Mouse (Mus musculus) heart, postnatal 0 days (tissue): Measurements from ENCODE around the gene Park7. TPM values are rescaled to one million over a fixed set of nuclear protein-coding genes. Genes with fewer than 3 reads are reported as not detected.
A peak's percentile ranks its signal among the peaks of the same experiment; 100 is the strongest.

ENCODE experiments used
- ATAC-seq: fragments of 200-750 bp; cut with Nextera tagmentation; 2 replicates; pipeline ENCODE4 v1.8.0; 2017; ENCODE audit warnings: low read depth, moderate number of reproducible peaks, moderate library complexity; ENCODE audit not compliant: insufficient read depth
- DNase-seq: peaks from one replicate; pipeline ENCODE4 v3.0.0-alpha.2; 2016; ENCODE audit warnings: low spot score
- H3K27ac ChIP-seq: fragments of 300-500 bp; sonication (generic); 2 replicates; pipeline ENCODE4 v1.5.1; 2014; ENCODE audit warnings: low read depth, mild to moderate bottlenecking
- H3K27me3 ChIP-seq: fragments of 300-500 bp; sonication (generic); 2 replicates; pipeline ENCODE4 v1.6.1; 2014; ENCODE audit warnings: low read length, mixed read lengths; ENCODE audit not compliant: control insufficient read depth, insufficient read depth
- H3K36me3 ChIP-seq: fragments of 300-500 bp; sonication (generic); replicated peaks from 2 replicates; pipeline ENCODE4 v1.6.1; 2014; ENCODE audit warnings: low read length, mixed read lengths; ENCODE audit not compliant: control insufficient read depth, insufficient read depth
- H3K4me1 ChIP-seq: fragments of 300-500 bp; sonication (generic); 2 replicates; pipeline ENCODE4 v1.6.1; 2014; ENCODE audit warnings: antibody characterized with exemption; ENCODE audit not compliant: control insufficient read depth, insufficient read depth
- H3K4me2 ChIP-seq: fragments of 300-500 bp; sonication (generic); 2 replicates; pipeline ENCODE4 v1.6.1; 2014; ENCODE audit warnings: low read depth, mild to moderate bottlenecking, low read length, moderate library complexity
- H3K4me3 ChIP-seq: fragments of 300-500 bp; sonication (generic); 2 replicates; pipeline ENCODE4 v1.5.1; 2014; ENCODE audit warnings: low read depth, low read length
- H3K9ac ChIP-seq: fragments of 300-500 bp; sonication (generic); replicated peaks from 2 replicates; pipeline ENCODE4 v1.6.1; 2014; ENCODE audit warnings: low read depth, low read length, mixed read lengths
- H3K9me3 ChIP-seq: fragments of 300-500 bp; sonication (generic); replicated peaks from 2 replicates; pipeline ENCODE4 v1.6.1; 2016; ENCODE audit warnings: low read length; ENCODE audit not compliant: control insufficient read depth
- CTCF ChIP-seq: IDR thresholded peaks from 2 replicates; pipeline ENCODE4 v1.5.1; 2016; ENCODE audit warnings: antibody characterized with exemption, control low read depth, low read depth
- EP300 ChIP-seq: IDR thresholded peaks from 2 replicates; pipeline ENCODE4 v1.6.1; 2016; ENCODE audit warnings: antibody characterized with exemption, low read depth
- WGBS: fragments of 180-500 bp; shearing (Covaris S2); extraction: QIAGEN DNeasy Blood & Tissue Kit; methylation state at CpG from one replicate; pipeline ENCODE4 v1.1.7; 2014; 5-methylcytosine and 5-hydroxymethylcytosine counted together
- polyA plus RNA-seq: library from polyadenylated mRNA; unstranded; fragments of >200 nt; fragmentation: Nextera tagmentation; extraction: Ambion mirVana; gene quantifications from 2 replicates; pipeline ENCODE4 v1.2.1, GENCODE M21; 2015
- total RNA-seq: library from RNA; depleted of rRNA; stranded (reverse); fragments of >200 nt; gene quantifications from 2 replicates; pipeline ENCODE4 v1.2.3, GENCODE M21; 2014; ENCODE audit warnings: low replicate concordance

The Park7 gene
- total and polyA plus RNA-seq, 2 experiments from 2014 or later: 120 to 322 TPM

DNA sequence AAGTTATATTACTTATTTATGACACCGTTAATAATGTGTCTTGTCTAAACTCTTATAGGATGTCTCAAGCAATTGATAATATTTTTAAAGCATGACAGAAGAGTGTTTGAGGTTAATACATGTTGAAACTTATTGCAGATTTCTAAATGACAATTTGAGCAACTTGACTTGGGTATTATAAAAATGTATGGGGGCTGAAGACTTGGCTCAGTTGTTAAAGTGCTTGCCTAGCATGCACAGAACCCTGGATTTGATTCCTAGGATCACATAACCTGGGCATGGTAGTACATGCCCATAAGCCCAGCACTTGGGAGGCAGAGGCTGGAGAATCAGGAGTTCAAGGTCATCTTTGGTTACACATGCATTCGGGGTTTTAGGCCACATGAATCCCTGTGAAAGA is 45.4 kb downstream of the Park7 start:
- WGBS: 66% methylated on average over 2 of the region's 2 CpGs
- peaks cover 20% of the 10 kb centered on the region for H3K4me1 ChIP-seq

DNA sequence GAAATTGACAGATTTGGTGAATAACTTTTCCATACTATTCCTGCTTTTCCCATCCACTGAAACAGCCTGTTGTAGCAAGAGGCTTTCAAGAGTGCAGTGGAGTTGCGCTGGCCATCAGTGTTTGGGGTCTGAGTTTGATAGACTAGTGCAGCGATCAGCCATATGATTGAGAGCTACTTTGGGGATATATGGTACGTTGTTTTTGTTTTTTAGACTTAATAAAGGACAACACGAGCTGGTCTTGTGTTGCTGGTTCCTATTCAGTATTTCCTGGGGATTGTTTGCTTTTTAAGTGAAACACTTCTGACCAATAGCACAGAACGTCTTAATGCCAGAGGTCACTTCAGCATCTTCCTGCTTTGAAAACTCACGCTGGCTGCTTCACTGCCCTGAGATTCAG is 46.1 kb downstream of the Park7 start:
- WGBS: 74% methylated on average over 6 of the region's 6 CpGs
- H3K9me3 ChIP-seq: no peaks in the 10 kb centered on the region
- peaks cover 20% of the 10 kb centered on the region for H3K4me1 ChIP-seq
- ATAC-seq: no peak
- H3K36me3 ChIP-seq: peaks cover 33% of the 10 kb centered on the region
- H3K27me3 ChIP-seq: no peaks in the 10 kb centered on the region
- no peak overlapping the region for H3K9ac ChIP-seq
- no peak overlapping the region for H3K4me2 ChIP-seq
- no peak for DNase-seq
- no peak overlapping the region for H3K27ac ChIP-seq
- TF ChIP-seq EP300 (no peak), CTCF (no peak)
- H3K4me3 ChIP-seq: no peak overlapping the region

More for the DNA sequence above, 45.4 kb downstream of the Park7 start:
- H3K36me3 ChIP-seq: peaks cover 33% of the 10 kb centered on the region
- ATAC-seq: no peak
- no peaks in the 10 kb centered on the region for H3K27me3 ChIP-seq
- H3K27ac ChIP-seq: no peak overlapping the region
- H3K9ac ChIP-seq: no peak overlapping the region
- TF ChIP-seq EP300: no peak
- no peak for TF ChIP-seq CTCF
- H3K4me3 ChIP-seq: no peak overlapping the region
- no peak for DNase-seq
- no peak overlapping the region for H3K4me2 ChIP-seq
- H3K9me3 ChIP-seq: no peaks in the 10 kb centered on the region

DNA sequence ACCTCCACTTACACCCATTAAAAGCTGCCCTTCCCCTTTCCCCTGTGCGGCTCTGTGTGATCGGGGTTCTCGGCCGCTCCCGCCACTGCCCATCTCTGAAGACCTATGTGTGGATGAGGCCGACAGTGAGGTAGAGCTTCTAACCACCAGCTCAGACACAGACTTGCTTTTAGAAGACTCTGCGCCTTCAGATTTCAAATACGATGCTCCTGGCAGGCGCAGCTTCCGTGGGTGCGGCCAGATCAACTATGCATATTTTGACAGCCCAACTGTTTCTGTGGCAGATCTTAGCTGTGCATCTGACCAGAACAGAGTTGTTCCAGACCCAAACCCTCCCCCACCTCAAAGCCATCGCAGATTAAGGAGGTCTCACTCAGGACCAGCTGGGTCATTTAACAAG is 47.7 kb downstream of the Park7 start:
- peaks cover 10% of the 10 kb centered on the region for H3K4me1 ChIP-seq
- 83% methylated on average over 10 of the region's 12 CpGs for WGBS
- H3K4me3 ChIP-seq: no peak overlapping the region
- no peak overlapping the region for H3K4me2 ChIP-seq
- H3K36me3 ChIP-seq: peaks cover 33% of the 10 kb centered on the region
- DNase-seq (no peak), ATAC-seq (no peak)
- TF ChIP-seq CTCF: no peak
- TF ChIP-seq EP300: no peak
- H3K9me3 ChIP-seq: no peaks in the 10 kb centered on the region
- no peak overlapping the region for H3K9ac ChIP-seq
- no peak overlapping the region for H3K27ac ChIP-seq
- no peaks in the 10 kb centered on the region for H3K27me3 ChIP-seq

DNA sequence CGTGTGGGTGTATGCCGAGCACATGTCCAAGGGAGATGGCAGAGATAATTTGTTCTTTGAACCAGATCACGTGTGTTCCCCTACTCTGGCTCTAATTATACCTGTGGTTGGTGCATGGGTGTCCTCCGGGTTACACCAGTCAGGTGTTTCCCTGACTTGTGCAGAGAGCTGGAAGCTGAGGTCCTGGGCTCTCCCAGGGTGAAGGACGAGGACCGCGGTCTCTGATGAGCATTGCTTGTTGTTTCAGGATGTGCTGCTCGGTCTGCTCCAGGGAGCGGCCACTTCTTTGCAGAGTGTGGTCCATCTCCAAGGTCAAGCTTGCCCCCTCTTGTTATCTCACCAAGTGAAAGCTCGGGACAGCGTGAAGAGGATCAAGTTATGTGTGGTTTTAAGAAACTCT is 48.2 kb downstream of the Park7 start:
- ATAC-seq: no peak
- Histone ChIP-seq H3K4me3 (no peak overlapping the region), H3K9ac (no peak overlapping the region), H3K4me2 (no peak overlapping the region), H3K27ac (no peak overlapping the region), H3K4me1 (peaks cover 5% of the 10 kb centered on the region; the same call in 1 of the 2 replicates), H3K27me3 (no peaks in the 10 kb centered on the region), H3K36me3 (peaks cover 33% of the 10 kb centered on the region), H3K9me3 (no peaks in the 10 kb centered on the region)
- TF ChIP-seq CTCF: no peak
- no peak for TF ChIP-seq EP300
- no peak for DNase-seq
- WGBS: 89% methylated on average over 11 of the region's 11 CpGs

DNA sequence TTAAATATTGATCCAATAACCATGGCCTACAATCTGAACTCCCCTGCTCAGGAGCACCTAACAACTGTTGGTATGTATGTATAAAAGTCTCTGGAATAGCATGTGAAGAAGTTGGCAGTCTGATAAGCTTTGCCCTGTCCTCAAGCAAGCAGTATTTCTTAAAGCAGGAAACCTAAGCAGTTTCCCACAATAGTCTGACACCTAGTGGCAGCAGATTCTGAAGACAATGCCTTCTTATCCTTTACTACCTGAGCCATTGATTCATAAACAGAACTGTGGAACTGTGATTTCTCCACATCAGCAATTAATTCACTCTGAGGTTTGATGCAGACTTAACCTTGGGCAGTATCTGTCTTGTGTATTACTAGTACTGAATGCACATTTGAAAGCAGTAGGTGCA is 48.9 kb downstream of the Park7 start:
- ATAC-seq: no peak
- no peak for DNase-seq
- Histone ChIP-seq H3K4me1 (no peaks in the 10 kb centered on the region), H3K4me3 (no peak overlapping the region), H3K9me3 (no peaks in the 10 kb centered on the region), H3K9ac (no peak overlapping the region), H3K4me2 (no peak overlapping the region), H3K27me3 (no peaks in the 10 kb centered on the region), H3K27ac (no peak overlapping the region), H3K36me3 (peaks cover 33% of the 10 kb centered on the region)
- TF ChIP-seq CTCF (peak; percentile 51), EP300 (no peak)

DNA sequence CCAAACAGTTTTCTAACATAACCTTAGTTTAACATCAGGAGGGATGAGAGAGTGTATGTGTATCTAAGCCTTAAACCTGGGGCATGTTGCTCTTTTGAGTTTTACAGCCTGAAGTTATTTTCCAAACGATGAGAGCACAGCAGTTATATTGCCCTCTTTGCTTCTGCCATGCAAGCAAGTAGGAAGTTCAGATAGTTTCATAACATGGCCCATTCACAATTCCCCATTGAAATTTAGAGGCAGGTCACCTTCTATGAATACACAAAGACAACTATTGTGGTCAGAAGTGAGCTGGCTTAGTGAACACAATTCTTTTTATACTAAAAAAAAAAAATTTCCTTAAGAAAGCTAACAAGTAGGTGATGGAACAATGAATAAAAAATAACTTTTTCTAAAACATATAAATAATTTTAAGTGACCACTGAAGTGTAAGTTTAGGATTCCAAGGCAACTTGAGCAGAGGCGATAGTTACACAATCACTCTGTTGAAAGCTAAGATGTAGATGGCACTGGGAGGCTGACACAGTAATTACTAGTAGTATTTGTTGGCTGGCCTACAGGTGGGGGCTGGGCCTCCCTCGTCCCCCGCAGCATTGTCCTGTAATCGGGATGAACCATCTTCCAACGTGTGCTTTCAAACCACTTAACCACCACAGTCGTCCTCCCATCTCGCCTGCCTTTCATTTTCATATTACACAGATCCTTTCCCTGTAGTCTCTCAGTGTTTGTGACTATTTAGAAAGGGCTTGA is 51.4 kb downstream of the Park7 start:
- H3K9ac ChIP-seq: no peak overlapping the region
- no peak overlapping the region for H3K4me3 ChIP-seq
- TF ChIP-seq EP300 (no peak), CTCF (no peak)
- H3K36me3 ChIP-seq: peaks cover 25% of the 10 kb centered on the region
- WGBS: 63% methylated on average over 8 of the region's 8 CpGs
- no peaks in the 10 kb centered on the region for H3K9me3 ChIP-seq
- no peaks in the 10 kb centered on the region for H3K4me1 ChIP-seq
- H3K27me3 ChIP-seq: no peaks in the 10 kb centered on the region
- ATAC-seq: no peak
- H3K4me2 ChIP-seq: no peak overlapping the region
- H3K27ac ChIP-seq: no peak overlapping the region
- no peak for DNase-seq
